Mouse (Mus musculus) cerebellum, postnatal 25 days (tissue): ENCODE measurements around the gene Gm5934.
"Not testable (repeated sequence)": the region's sequence is repeated elsewhere in the genome, so short reads cannot be mapped to it uniquely, and the experiment has no call there.

Source experiments
- DNase-seq, 2 experiments: peaks; one replicate each; pipeline ENCODE4 v3.0.0; 2021; ENCODE audit warnings: mixed read lengths in 2 of 2

The Gm5934 gene

GRCm38 (mm10) chrX:24500660-24501059, at the start of gene Gm5934:
Gm5934 (minus strand) TSS chrX:24500760.
- DNase-seq = not testable (repeated sequence)
